23 mouse cellular contexts compared by ENCODE assay signal in the genomic region with DNA sequence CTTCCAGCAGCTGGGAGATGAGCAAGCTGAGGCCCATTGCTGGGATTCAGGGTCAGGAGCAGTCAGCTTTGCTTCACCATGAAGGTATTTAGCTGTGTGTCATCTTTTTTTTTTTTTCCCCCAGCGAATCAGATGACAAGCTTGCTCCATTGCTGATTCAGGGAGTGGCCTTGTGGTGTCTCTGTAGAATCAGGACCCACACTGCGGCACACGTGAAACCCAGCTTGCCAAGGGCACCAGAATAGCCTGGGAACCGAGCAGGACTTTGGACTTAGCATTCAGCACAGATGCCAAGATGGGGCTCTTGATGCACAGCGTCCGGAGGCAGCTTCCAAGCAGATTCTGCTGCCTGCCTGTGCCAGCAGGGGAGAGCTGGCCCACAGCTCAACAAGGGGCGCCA. TPM values are rescaled to one million over a fixed set of nuclear protein-coding genes. Genes with fewer than 3 reads are reported as not detected.
DNase-seq lines count a peak whose midpoint lies in the region; ATAC-seq and TF ChIP-seq lines count a peak whose summit lies in the region.
"Had no signal": no experiment of that assay in that cellular context is flagged by ENCODE, and none has a peak within 500 bp of the region (broad histone marks: within the 10 kb centered on the region; RNA-seq: fewer than 3 reads in every experiment).

No protein-coding gene starts in this region.

- H3K4me3 ChIP-seq in hindbrain, embryonic 16.5 days (ENCODE audit: low read length): no peak overlapping the region
- no peak overlapping the region for H3K4me3 ChIP-seq in hindbrain, embryonic 12.5 days
- no peak overlapping the region for H3K4me3 ChIP-seq in liver, adult 2 months (ENCODE audit: insufficient read depth, low read depth, low read length)
- H3K4me3 ChIP-seq in forebrain, embryonic 14.5 days (ENCODE audit: low read depth, low read length): no peak overlapping the region
- H3K4me3 ChIP-seq: embryonic facial prominence, embryonic 15.5 days; forebrain, embryonic 15.5 days; limb, embryonic 12.5 days; neural tube, embryonic 15.5 days had no signal

- H3K4me1 ChIP-seq in hindbrain, embryonic 16.5 days (ENCODE audit: control insufficient read depth, insufficient read depth, low read depth, low read length): peaks cover 25% of the 10 kb centered on the region
- peaks cover 26% of the 10 kb centered on the region for H3K4me1 ChIP-seq in hindbrain, embryonic 12.5 days
- H3K4me1 ChIP-seq in liver, adult 2 months (ENCODE audit: control insufficient read depth, insufficient read depth, low read length): no peaks in the 10 kb centered on the region
- peaks cover 50% of the 10 kb centered on the region for H3K4me1 ChIP-seq in forebrain, embryonic 14.5 days (ENCODE audit: control insufficient read depth, insufficient read depth, low read length)

- no peaks in the 10 kb centered on the region for H3K9me3 ChIP-seq in hindbrain, embryonic 16.5 days (ENCODE audit: control insufficient read depth, low read length)
- H3K9me3 ChIP-seq in hindbrain, embryonic 12.5 days (replicated peaks): no peaks in the 10 kb centered on the region
- H3K9me3 ChIP-seq in forebrain, embryonic 14.5 days (replicated peaks; ENCODE audit: control insufficient read depth, low read length): no peaks in the 10 kb centered on the region
- H3K9me3 ChIP-seq: embryonic facial prominence, embryonic 15.5 days; forebrain, embryonic 15.5 days; limb, embryonic 12.5 days; neural tube, embryonic 15.5 days had no signal

- peak overlapping the region; percentile 16 for H3K27ac ChIP-seq in hindbrain, embryonic 16.5 days (ENCODE audit: low read depth, low read length)
- H3K27ac ChIP-seq in hindbrain, embryonic 12.5 days: no peak overlapping the region
- no peak overlapping the region for H3K27ac ChIP-seq in liver, adult 2 months (replicated peaks; ENCODE audit: insufficient read depth, low read depth, low read length)
- H3K27ac ChIP-seq in forebrain, embryonic 14.5 days (ENCODE audit: low read depth, low read length): no peak overlapping the region
- H3K27ac ChIP-seq: embryonic facial prominence, embryonic 15.5 days; forebrain, embryonic 15.5 days; gastrocnemius, adult 2 months; hindbrain, embryonic 14.5 days; limb, embryonic 12.5 days; neural tube, embryonic 15.5 days had no signal

- peaks cover 28% of the 10 kb centered on the region for H3K27me3 ChIP-seq in hindbrain, embryonic 16.5 days (replicated peaks; ENCODE audit: control insufficient read depth, insufficient read depth, low read length)
- H3K27me3 ChIP-seq in hindbrain, embryonic 12.5 days: peaks cover 78% of the 10 kb centered on the region
- 0 out of 2 replicates have a peak, but pooled peaks cover 2% of the 10 kb centered on the region for H3K27me3 ChIP-seq in liver, adult 2 months (ENCODE audit: control insufficient read depth, insufficient read depth, low read length)
- H3K27me3 ChIP-seq in forebrain, embryonic 14.5 days (replicated peaks; ENCODE audit: control insufficient read depth, insufficient read depth, low read length): peaks cover 19% of the 10 kb centered on the region; the same call in 1 of the 2 replicates

- no peak overlapping the region for H3K9ac ChIP-seq in hindbrain, embryonic 16.5 days (ENCODE audit: low read depth, low read length)
- no peak overlapping the region for H3K9ac ChIP-seq in hindbrain, embryonic 12.5 days
- H3K9ac ChIP-seq in liver, adult 2 months (ENCODE audit: low read depth, low read length): no peak overlapping the region
- H3K9ac ChIP-seq in forebrain, embryonic 14.5 days (ENCODE audit: low read length): no peak overlapping the region
- H3K9ac ChIP-seq: embryonic facial prominence, embryonic 15.5 days; forebrain, embryonic 15.5 days; hindbrain, embryonic 14.5 days; limb, embryonic 12.5 days; neural tube, embryonic 15.5 days had no signal

- ATAC-seq in hindbrain, embryonic 16.5 days: peak; percentile 62; the same call in 1 of the 2 replicates
- no peak for ATAC-seq in hindbrain, embryonic 12.5 days (ENCODE audit: low FRiP score)
- no peak for ATAC-seq in forebrain, embryonic 14.5 days
- ATAC-seq: forebrain, embryonic 15.5 days had no signal

- no peak overlapping the region for H3K4me2 ChIP-seq in hindbrain, embryonic 16.5 days (ENCODE audit: low read length)
- no peak overlapping the region for H3K4me2 ChIP-seq in hindbrain, embryonic 12.5 days (replicated peaks)
- no peak overlapping the region for H3K4me2 ChIP-seq in forebrain, embryonic 14.5 days (ENCODE audit: low read length)
- H3K4me2 ChIP-seq: embryonic facial prominence, embryonic 15.5 days; forebrain, embryonic 15.5 days; hindbrain, embryonic 14.5 days; limb, embryonic 12.5 days; neural tube, embryonic 15.5 days had no signal

- 71% methylated on average over 7 of the region's 7 CpGs for WGBS in hindbrain, embryonic 16.5 days
- WGBS in hindbrain, embryonic 12.5 days: 81% methylated on average over 7 of the region's 7 CpGs
- 55% methylated on average over 7 of the region's 7 CpGs for WGBS in liver, adult 2 months
- WGBS in forebrain, embryonic 14.5 days: 71% methylated on average over 7 of the region's 7 CpGs

- TF ChIP-seq POLR2A in liver, adult 2 months (IDR thresholded peaks at IDR 0.05; ENCODE audit: extremely low read depth, insufficient read depth, low read length): no peak

- DNase-seq in liver, adult 2 months (ENCODE audit: extremely low read depth, low read depth, low spot score): peak; percentile 59
- DNase-seq in liver: no peak
- DNase-seq in adrenal gland, postnatal 10 days: peak; percentile 39
- peak; percentile 14 for DNase-seq in kidney, postnatal 14 days
- DNase-seq in forebrain, embryonic 14.5 days (ENCODE audit: low spot score): no peak
- DNase-seq: cerebellum, adult 8-10 months; gastrocnemius, adult 2 months; heart, adult 11 months; lung, postnatal 14 days; retina, postnatal 1 day had no signal

- TF ChIP-seq CTCF in liver, adult 2 months (IDR thresholded peaks at IDR 0.05; ENCODE audit: low read depth, low read length): no peak

- no peaks in the 10 kb centered on the region for H3K36me3 ChIP-seq in hindbrain, embryonic 16.5 days (ENCODE audit: control insufficient read depth, insufficient read depth, low read length)
- no peaks in the 10 kb centered on the region for H3K36me3 ChIP-seq in hindbrain, embryonic 12.5 days
- no peaks in the 10 kb centered on the region for H3K36me3 ChIP-seq in liver, adult 2 months (ENCODE audit: control insufficient read depth, insufficient read depth, low read length)
- H3K36me3 ChIP-seq in forebrain, embryonic 14.5 days (ENCODE audit: control insufficient read depth, insufficient read depth, low read length): no peaks in the 10 kb centered on the region
- H3K36me3 ChIP-seq: embryonic facial prominence, embryonic 15.5 days; forebrain, embryonic 15.5 days; limb, embryonic 12.5 days; neural tube, embryonic 15.5 days had no signal

- H3K79me2 ChIP-seq in liver, adult 2 months (ENCODE audit: control insufficient read depth, insufficient read depth, low read length): no peaks in the 10 kb centered on the region

RNA-seq across cellular contexts. Expression of a gene that starts 53.0 kb away (rescaled TPM):
- polyA plus RNA-seq in hindbrain, embryonic 16.5 days (2015; fragmentation: Nextera tagmentation; extraction: Ambion mirVana): 0.08 TPM in 1 of 2 replicates, not detected in the other
- polyA plus RNA-seq in hindbrain, embryonic 12.5 days (2016; fragmentation: Nextera tagmentation; extraction: Ambion mirVana): 0.12 TPM in 1 of 2 replicates, not detected in the other
- total RNA-seq in liver, adult 2 months (2014; rRNA removed): not detected in 2 replicates
- polyA plus RNA-seq in liver, adult 2 months (2012; rRNA removed): not detected in 2 replicates
- total RNA-seq in adrenal gland, postnatal 10 days (2021): not detected
- polyA plus RNA-seq in forebrain, embryonic 14.5 days (2014; fragmentation: Nextera tagmentation; extraction: Ambion mirVana): 0.27 TPM in 1 of 2 replicates, not detected in the other
- total RNA-seq: ES-E14; gastrocnemius, adult 2 months; megakaryocyte-erythroid progenitor cell, adult 5-6 weeks had no signal
- polyA plus RNA-seq: embryonic facial prominence, embryonic 15.5 days; heart, embryonic 16.5 days; hindbrain, embryonic 14.5 days; large intestine, adult 2 months; limb, embryonic 12.5 days; liver, embryonic 16.5 days; neural tube, embryonic 15.5 days; spleen, adult 2 months had no signal

Comparison
In these comparisons a context has a peak if more than half of its experiments do, and no peak if none do; other contexts are left out.
1. DNase-seq: peak in liver, adult 2 months (single experiment), adrenal gland, postnatal 10 days (single experiment) and kidney, postnatal 14 days (single experiment); none in liver (single experiment) and forebrain, embryonic 14.5 days (single experiment).